Mouse (Mus musculus): ENCODE results near the gene Cask. TPM values are rescaled to one million over a fixed set of nuclear protein-coding genes. Genes with fewer than 3 reads are reported as not detected.

The Cask gene
- polyA plus RNA-seq, 1 experiment, result 10.8 TPM

GRCm38 (mm10) chrX:13617294-13617693 is 233.9 kb downstream of the Cask start:
- no peak overlapping the region for H3K4me3 ChIP-seq (replicated peaks; ENCODE audit: control insufficient read depth, low read depth, low read length)
- no peak overlapping the region for H3K27ac ChIP-seq (ENCODE audit: control insufficient read depth, insufficient read depth, low read depth, low read length, poor library complexity)
- H3K4me1 ChIP-seq (ENCODE audit: control insufficient read depth, insufficient read depth, low read length), result no peaks in the 10 kb centered on the region; the same call in 1 of the 2 replicates
- TF ChIP-seq POLR2A (IDR thresholded peaks at IDR 0.05; ENCODE audit: borderline replicate concordance, control insufficient read depth, low read depth, low read length) (no peak), CTCF (IDR thresholded peaks at IDR 0.05; ENCODE audit: control insufficient read depth, insufficient read depth, low read length) (no peak)
- WGBS, result 50% methylated on average over 1 of the region's 1 CpGs

DNA sequence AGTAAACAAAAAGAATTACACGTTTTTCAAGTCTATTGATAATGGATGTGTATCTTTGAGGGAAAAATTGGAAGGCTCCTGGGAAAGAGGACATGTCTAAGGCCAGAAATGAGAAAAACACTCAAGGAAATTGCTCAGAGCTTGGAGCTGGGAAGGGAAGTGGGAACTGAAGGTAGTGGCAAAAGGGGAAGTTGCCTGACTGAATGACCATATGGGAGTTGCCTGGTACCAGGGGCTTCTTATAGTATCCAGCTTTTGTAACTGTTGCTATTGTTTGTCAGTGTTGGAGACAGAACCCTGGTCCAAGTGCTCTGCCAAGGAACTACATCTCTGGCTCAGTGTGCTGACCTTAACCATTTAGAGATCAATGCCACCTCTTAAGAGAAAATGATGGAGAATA is 234.4 kb downstream of the Cask start:
- Histone ChIP-seq H3K4me1 (ENCODE audit: control insufficient read depth, insufficient read depth, low read length) (no peaks in the 10 kb centered on the region; the same call in 1 of the 2 replicates), H3K27ac (ENCODE audit: control insufficient read depth, insufficient read depth, low read depth, low read length, poor library complexity) (no peak overlapping the region), H3K4me3 (replicated peaks; ENCODE audit: control insufficient read depth, low read depth, low read length) (no peak overlapping the region)
- WGBS, result 35% methylated on average over 1 of the region's 1 CpGs
- TF ChIP-seq POLR2A (IDR thresholded peaks at IDR 0.05; ENCODE audit: borderline replicate concordance, control insufficient read depth, low read depth, low read length) (no peak), CTCF (IDR thresholded peaks at IDR 0.05; ENCODE audit: control insufficient read depth, insufficient read depth, low read length) (no peak)

GRCm38 (mm10) chrX:13612115-13612514 is 239.1 kb downstream of the Cask start:
- no peak overlapping the region for H3K27ac ChIP-seq (ENCODE audit: control insufficient read depth, insufficient read depth, low read depth, low read length, poor library complexity)
- H3K4me1 ChIP-seq (ENCODE audit: control insufficient read depth, insufficient read depth, low read length), result no peaks in the 10 kb centered on the region; the same call in 1 of the 2 replicates
- WGBS, result 39% methylated on average over 2 of the region's 2 CpGs
- no peak overlapping the region for H3K4me3 ChIP-seq (replicated peaks; ENCODE audit: control insufficient read depth, low read depth, low read length)
- TF ChIP-seq POLR2A (IDR thresholded peaks at IDR 0.05; ENCODE audit: borderline replicate concordance, control insufficient read depth, low read depth, low read length) (no peak), CTCF (IDR thresholded peaks at IDR 0.05; ENCODE audit: control insufficient read depth, insufficient read depth, low read length) (no peak)

GRCm38 (mm10) chrX:13611114-13611513 is 240.1 kb downstream of the Cask start:
- no peaks in the 10 kb centered on the region for H3K4me1 ChIP-seq (ENCODE audit: control insufficient read depth, insufficient read depth, low read length)
- H3K27ac ChIP-seq (ENCODE audit: control insufficient read depth, insufficient read depth, low read depth, low read length, poor library complexity), result no peak overlapping the region
- H3K4me3 ChIP-seq (replicated peaks; ENCODE audit: control insufficient read depth, low read depth, low read length), result no peak overlapping the region
- 69% methylated on average over 5 of the region's 5 CpGs for WGBS
- TF ChIP-seq CTCF (IDR thresholded peaks at IDR 0.05; ENCODE audit: control insufficient read depth, insufficient read depth, low read length) (no peak), POLR2A (IDR thresholded peaks at IDR 0.05; ENCODE audit: borderline replicate concordance, control insufficient read depth, low read depth, low read length) (no peak)

GRCm38 (mm10) chrX:13607752-13608151 is 243.4 kb downstream of the Cask start:
- no peak overlapping the region for H3K27ac ChIP-seq (ENCODE audit: control insufficient read depth, insufficient read depth, low read depth, low read length, poor library complexity)
- H3K4me1 ChIP-seq (ENCODE audit: control insufficient read depth, insufficient read depth, low read length), result no peaks in the 10 kb centered on the region
- no peak overlapping the region for H3K4me3 ChIP-seq (replicated peaks; ENCODE audit: control insufficient read depth, low read depth, low read length)
- no peak for TF ChIP-seq CTCF (IDR thresholded peaks at IDR 0.05; ENCODE audit: control insufficient read depth, insufficient read depth, low read length)
- TF ChIP-seq POLR2A (IDR thresholded peaks at IDR 0.05; ENCODE audit: borderline replicate concordance, control insufficient read depth, low read depth, low read length), result no peak
- 33% methylated on average over 3 of the region's 3 CpGs for WGBS

GRCm38 (mm10) chrX:13606741-13607140 is 244.4 kb downstream of the Cask start:
- no peak overlapping the region for H3K4me3 ChIP-seq (replicated peaks; ENCODE audit: control insufficient read depth, low read depth, low read length)
- H3K4me1 ChIP-seq (ENCODE audit: control insufficient read depth, insufficient read depth, low read length), result no peaks in the 10 kb centered on the region; the same call in 1 of the 2 replicates
- H3K27ac ChIP-seq (ENCODE audit: control insufficient read depth, insufficient read depth, low read depth, low read length, poor library complexity), result no peak overlapping the region

DNA sequence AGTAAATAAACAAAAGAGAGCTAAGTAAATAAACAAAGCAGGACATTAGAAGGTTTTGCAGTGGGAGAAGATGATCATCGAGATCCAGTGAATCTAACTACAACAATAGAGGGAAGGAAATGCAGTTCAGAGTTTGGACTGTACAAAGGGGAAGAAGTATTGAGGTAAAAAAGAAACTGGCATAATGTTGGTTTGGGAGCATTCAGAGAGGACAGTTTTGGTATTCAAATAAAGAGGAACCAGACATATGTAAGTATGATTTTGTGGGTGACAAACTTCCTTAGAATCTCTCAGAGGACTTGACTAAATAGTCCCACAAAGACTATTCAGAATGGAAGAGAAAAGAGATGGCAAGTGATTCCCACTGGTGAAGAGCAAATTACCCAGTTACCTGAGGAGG is 251.2 kb downstream of the Cask start:
- TF ChIP-seq CTCF (IDR thresholded peaks at IDR 0.05; ENCODE audit: control insufficient read depth, insufficient read depth, low read length), result no peak
- no peak for TF ChIP-seq POLR2A (IDR thresholded peaks at IDR 0.05; ENCODE audit: borderline replicate concordance, control insufficient read depth, low read depth, low read length)
- 15% methylated on average over 1 of the region's 1 CpGs for WGBS

More at GRCm38 (mm10) chrX:13606741-13607140, 244.4 kb downstream of the Cask start:
- WGBS, result 35% methylated on average over 3 of the region's 3 CpGs
- no peak for TF ChIP-seq CTCF (IDR thresholded peaks at IDR 0.05; ENCODE audit: control insufficient read depth, insufficient read depth, low read length)
- no peak for TF ChIP-seq POLR2A (IDR thresholded peaks at IDR 0.05; ENCODE audit: borderline replicate concordance, control insufficient read depth, low read depth, low read length)

GRCm38 (mm10) chrX:13599373-13599772 is 251.8 kb downstream of the Cask start:
- no peak overlapping the region for H3K4me3 ChIP-seq (replicated peaks; ENCODE audit: control insufficient read depth, low read depth, low read length)
- TF ChIP-seq CTCF (IDR thresholded peaks at IDR 0.05; ENCODE audit: control insufficient read depth, insufficient read depth, low read length) (no peak), POLR2A (IDR thresholded peaks at IDR 0.05; ENCODE audit: borderline replicate concordance, control insufficient read depth, low read depth, low read length) (no peak)
- WGBS, result 8% methylated on average over 2 of the region's 2 CpGs
- no peaks in the 10 kb centered on the region; the same call in 1 of the 2 replicates for H3K4me1 ChIP-seq (ENCODE audit: control insufficient read depth, insufficient read depth, low read length)
- H3K27ac ChIP-seq (ENCODE audit: control insufficient read depth, insufficient read depth, low read depth, low read length, poor library complexity), result no peak overlapping the region

More for the DNA sequence above, 251.2 kb downstream of the Cask start:
- H3K4me3 ChIP-seq (replicated peaks; ENCODE audit: control insufficient read depth, low read depth, low read length), result no peak overlapping the region
- no peaks in the 10 kb centered on the region; the same call in 1 of the 2 replicates for H3K4me1 ChIP-seq (ENCODE audit: control insufficient read depth, insufficient read depth, low read length)
- no peak overlapping the region for H3K27ac ChIP-seq (ENCODE audit: control insufficient read depth, insufficient read depth, low read depth, low read length, poor library complexity)

DNA sequence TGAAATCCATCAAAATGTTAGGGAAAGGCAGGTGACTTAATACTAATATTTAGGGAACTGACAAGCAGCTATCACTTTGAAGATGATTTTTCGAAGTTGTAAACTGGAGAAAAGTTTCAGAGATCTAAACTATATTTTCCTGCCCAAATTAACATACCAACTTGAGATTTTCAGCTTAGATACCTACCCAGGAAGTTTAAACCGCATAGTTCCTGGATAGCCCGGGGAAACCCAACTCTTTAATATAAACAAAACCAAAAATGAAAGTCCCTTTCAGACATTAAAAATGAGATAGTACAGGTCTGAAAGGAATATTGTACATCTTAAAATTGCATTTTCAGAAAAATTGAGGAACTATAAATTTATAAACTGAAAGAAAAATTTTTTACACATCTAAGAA is 273.5 kb downstream of the Cask start:
- 17% methylated on average over 3 of the region's 3 CpGs for WGBS
- no peak overlapping the region for H3K4me3 ChIP-seq (replicated peaks; ENCODE audit: control insufficient read depth, low read depth, low read length)
- no peak overlapping the region for H3K27ac ChIP-seq (ENCODE audit: control insufficient read depth, insufficient read depth, low read depth, low read length, poor library complexity)
- peaks cover 1% of the 10 kb centered on the region for H3K4me1 ChIP-seq (ENCODE audit: control insufficient read depth, insufficient read depth, low read length)
- TF ChIP-seq POLR2A (IDR thresholded peaks at IDR 0.05; ENCODE audit: borderline replicate concordance, control insufficient read depth, low read depth, low read length) (no peak), CTCF (IDR thresholded peaks at IDR 0.05; ENCODE audit: control insufficient read depth, insufficient read depth, low read length) (no peak)
